Mouse (Mus musculus) myocyte (in vitro differentiated cells): Measurements from ENCODE around the gene Ebf4.

Experiments
- CEBPB ChIP-seq: IDR thresholded peaks from 2 replicates; pipeline ENCODE4 v1.6.1; 2011; ENCODE audit warnings: mild to moderate bottlenecking, moderate library complexity; ENCODE audit not compliant: poor library complexity, insufficient read depth, severe bottlenecking
- MAX ChIP-seq: IDR thresholded peaks from one replicate; pipeline ENCODE4 v1.6.1; 2011; ENCODE audit warnings: low read depth, mild to moderate bottlenecking, control low read depth
- MYOD1 ChIP-seq, 3 experiments: IDR thresholded peaks; one replicate each; pipeline ENCODE4 v1.6.1; 2011; ENCODE audit warnings: control low read depth in 2 of 3, low read depth in 2 of 3, mild to moderate bottlenecking in 2 of 3, moderate library complexity in 1 of 3; ENCODE audit not compliant: insufficient read length in 2 of 3, control insufficient read depth in 1 of 3
- MYOG ChIP-seq, 3 experiments: IDR thresholded peaks; one replicate each; pipeline ENCODE4 v1.6.1; 2011; ENCODE audit warnings: control low read depth in 2 of 3, low read depth in 2 of 3, mild to moderate bottlenecking in 2 of 3; ENCODE audit not compliant: insufficient read length in 2 of 3, control insufficient read depth in 1 of 3, insufficient read depth in 1 of 3
- POLR2A ChIP-seq: IDR thresholded peaks from one replicate; pipeline ENCODE4 v1.6.1; 2011; ENCODE audit warnings: low read depth, mild to moderate bottlenecking, control low read depth, moderate library complexity; ENCODE audit not compliant: insufficient read length
- TCF12 ChIP-seq: IDR thresholded peaks from one replicate; pipeline ENCODE4 v1.6.1; 2011; ENCODE audit warnings: mild to moderate bottlenecking, control low read depth; ENCODE audit not compliant: poor library complexity, insufficient read depth, severe bottlenecking

GRCm38 (mm10) chr2:130279600-130280091 is 15.3 kb upstream of the Ebf4 start:
- no peak for TF ChIP-seq POLR2A
- TF ChIP-seq MYOG (IDR thresholded peaks at IDR 0.05; ENCODE audit: control insufficient read depth in 1 of 3, insufficient read depth in 1 of 3, insufficient read length in 2 of 3, low read depth in 2 of 3) = no peak
- TF ChIP-seq MYOD1 (IDR thresholded peaks at IDR 0.05; ENCODE audit: control insufficient read depth in 1 of 3, insufficient read length in 2 of 3, low read depth in 2 of 3) = no peak
- no peak for TF ChIP-seq TCF12
- no peak for TF ChIP-seq CEBPB
- TF ChIP-seq MAX = no peak
